28 mouse cellular contexts compared by ENCODE assay signal in the genomic region with DNA sequence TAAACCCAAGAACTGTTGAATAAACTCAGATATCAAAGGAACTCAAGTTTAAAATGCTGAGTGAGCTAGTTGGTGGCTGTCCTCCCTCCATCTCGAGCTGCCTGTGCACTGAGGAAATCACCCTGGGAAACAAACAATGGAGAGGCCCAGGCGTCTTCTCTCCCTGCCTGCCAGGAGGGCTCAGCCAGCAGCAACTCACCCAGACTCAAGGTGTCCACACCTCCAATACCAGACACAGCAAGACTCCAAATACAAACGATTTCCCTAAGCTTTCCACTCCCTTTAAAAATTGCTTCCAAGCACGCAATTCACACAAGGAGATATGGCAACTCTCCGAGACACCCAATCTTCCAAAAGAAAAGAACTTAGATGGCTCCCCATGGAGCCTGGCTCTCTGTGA. TPM values are rescaled to one million over a fixed set of nuclear protein-coding genes. Genes with fewer than 3 reads are reported as not detected.
DNase-seq lines count a peak whose midpoint lies in the region; ATAC-seq and TF ChIP-seq lines count a peak whose summit lies in the region.
"Had no signal": no experiment of that assay in that cellular context is flagged by ENCODE, and none has a peak within 500 bp of the region (broad histone marks: within the 10 kb centered on the region; RNA-seq: fewer than 3 reads in every experiment).

No protein-coding gene starts in this region.

- no peak for TF ChIP-seq RAD21 in MEL (IDR thresholded peaks at IDR 0.05; ENCODE audit: low read depth, low read length)

- H3K9ac ChIP-seq in hindbrain, embryonic 11.5 days (ENCODE audit: low read depth, low read length) = no peak overlapping the region
- no peak overlapping the region for H3K9ac ChIP-seq in midbrain, postnatal 0 days (replicated peaks; ENCODE audit: low read length, poor library complexity, severe bottlenecking)
- no peak overlapping the region for H3K9ac ChIP-seq in midbrain, embryonic 16.5 days (ENCODE audit: low read depth, low read length)
- no peak overlapping the region for H3K9ac ChIP-seq in MEL (ENCODE audit: control insufficient read depth, low read depth, low read length, poor library complexity, severe bottlenecking)
- H3K9ac ChIP-seq in stomach, embryonic 16.5 days (ENCODE audit: low read length) = no peak overlapping the region
- H3K9ac ChIP-seq: embryonic facial prominence, embryonic 12.5 days; embryonic facial prominence, embryonic 15.5 days; forebrain, postnatal 0 days; heart, embryonic 13.5 days; hindbrain, embryonic 13.5 days had no signal

- peaks cover 81% of the 10 kb centered on the region for H3K36me3 ChIP-seq in hindbrain, embryonic 10.5 days
- H3K36me3 ChIP-seq in hindbrain, embryonic 11.5 days (ENCODE audit: control insufficient read depth, insufficient read depth, low read length) = no peaks in the 10 kb centered on the region
- H3K36me3 ChIP-seq in midbrain, postnatal 0 days (ENCODE audit: insufficient read depth, low read length) = 0 out of 2 replicates have a peak, but pooled peaks cover 2% of the 10 kb centered on the region
- H3K36me3 ChIP-seq in midbrain, embryonic 16.5 days (ENCODE audit: control insufficient read depth, insufficient read depth, low read length) = no peaks in the 10 kb centered on the region
- H3K36me3 ChIP-seq in MEL (ENCODE audit: control insufficient read depth in 1 of 2, insufficient read depth in 2 of 2, low read length in 2 of 2) = peaks cover 0 to 14% of the 10 kb centered on the region in 2 experiments; a peak in 2 of 4 replicates
- peaks cover 19% of the 10 kb centered on the region for H3K36me3 ChIP-seq in stomach, embryonic 16.5 days (ENCODE audit: control insufficient read depth, insufficient read depth, low read length)

- no peaks in the 10 kb centered on the region for H3K27me3 ChIP-seq in hindbrain, embryonic 10.5 days (ENCODE audit: insufficient read depth, poor library complexity, severe bottlenecking)
- no peaks in the 10 kb centered on the region for H3K27me3 ChIP-seq in hindbrain, embryonic 11.5 days (ENCODE audit: control insufficient read depth, insufficient read depth, low read length)
- no peaks in the 10 kb centered on the region for H3K27me3 ChIP-seq in midbrain, postnatal 0 days (ENCODE audit: insufficient read depth, low read length)
- H3K27me3 ChIP-seq in midbrain, embryonic 16.5 days (ENCODE audit: control insufficient read depth, insufficient read depth, low read depth, low read length) = no peaks in the 10 kb centered on the region
- H3K27me3 ChIP-seq in MEL (ENCODE audit: control insufficient read depth in 1 of 2, insufficient read depth in 2 of 2, low read length in 2 of 2) = no peaks in the 10 kb centered on the region
- H3K27me3 ChIP-seq in stomach, embryonic 16.5 days (ENCODE audit: control insufficient read depth, insufficient read depth, low read length) = no peaks in the 10 kb centered on the region
- H3K27me3 ChIP-seq: CH12.LX; embryonic facial prominence, embryonic 12.5 days; embryonic facial prominence, embryonic 15.5 days; heart, embryonic 13.5 days; hindbrain, embryonic 13.5 days had no signal

- no peak for ATAC-seq in hindbrain, embryonic 11.5 days (ENCODE audit: low FRiP score)
- no peak for ATAC-seq in midbrain, postnatal 0 days (ENCODE audit: low FRiP score)
- no peak for ATAC-seq in midbrain, embryonic 16.5 days
- ATAC-seq in stomach, embryonic 16.5 days (ENCODE audit: insufficient read depth, low FRiP score) = no peak
- ATAC-seq: activated CD4-positive, CD25-positive, alpha-beta regulatory T cell, adult 4 months; forebrain, embryonic 14.5 days; forebrain, postnatal 0 days; hindbrain, embryonic 16.5 days had no signal

- H3K4me1 ChIP-seq in hindbrain, embryonic 10.5 days (replicated peaks) = peaks cover 11% of the 10 kb centered on the region
- no peaks in the 10 kb centered on the region for H3K4me1 ChIP-seq in hindbrain, embryonic 11.5 days (replicated peaks; ENCODE audit: control insufficient read depth, insufficient read depth, low read length)
- H3K4me1 ChIP-seq in midbrain, postnatal 0 days (ENCODE audit: insufficient read depth, low read length) = no peaks in the 10 kb centered on the region
- no peaks in the 10 kb centered on the region for H3K4me1 ChIP-seq in midbrain, embryonic 16.5 days (ENCODE audit: control insufficient read depth, insufficient read depth, low read length)
- no peaks in the 10 kb centered on the region for H3K4me1 ChIP-seq in MEL (ENCODE audit: control insufficient read depth in 1 of 2, insufficient read depth in 2 of 2, low read length in 2 of 2)
- 0 out of 2 replicates have a peak, but pooled peaks cover 3% of the 10 kb centered on the region for H3K4me1 ChIP-seq in stomach, embryonic 16.5 days (ENCODE audit: control insufficient read depth, insufficient read depth, low read length)
- H3K4me1 ChIP-seq: embryonic facial prominence, embryonic 12.5 days; embryonic facial prominence, embryonic 15.5 days had no signal

- WGBS in hindbrain, embryonic 10.5 days = 35% methylated on average over 5 of the region's 5 CpGs
- 42% methylated on average over 5 of the region's 5 CpGs for WGBS in hindbrain, embryonic 11.5 days
- WGBS in midbrain, postnatal 0 days = 29% methylated on average over 5 of the region's 5 CpGs
- 21% methylated on average over 5 of the region's 5 CpGs for WGBS in midbrain, embryonic 16.5 days
- WGBS in stomach, embryonic 16.5 days = 43% methylated on average over 5 of the region's 5 CpGs

- TF ChIP-seq EP300 in MEL (IDR thresholded peaks at IDR 0.05; ENCODE audit: low read depth in 1 of 2, low read length in 2 of 2) = no peak

- TF ChIP-seq POLR2A in MEL (IDR thresholded peaks at IDR 0.05; ENCODE audit: control insufficient read depth in 1 of 2, insufficient read depth in 1 of 2, low read depth in 1 of 2, low read length in 2 of 2, poor library complexity in 1 of 2) = no peak

- H3K27ac ChIP-seq in hindbrain, embryonic 10.5 days = peak overlapping the region; percentile 59
- no peak overlapping the region for H3K27ac ChIP-seq in hindbrain, embryonic 11.5 days (ENCODE audit: low read depth, low read length)
- peak overlapping the region; percentile 34; the same call in 1 of the 2 replicates for H3K27ac ChIP-seq in midbrain, postnatal 0 days (ENCODE audit: low read depth, low read length)
- no peak overlapping the region for H3K27ac ChIP-seq in midbrain, embryonic 16.5 days (ENCODE audit: low read length)
- no peak overlapping the region for H3K27ac ChIP-seq in MEL (ENCODE audit: control insufficient read depth, low read depth, low read length)
- peak overlapping the region; percentile 10; the same call in 1 of the 2 replicates for H3K27ac ChIP-seq in stomach, embryonic 16.5 days (ENCODE audit: low read length)
- H3K27ac ChIP-seq: embryonic facial prominence, embryonic 12.5 days; embryonic facial prominence, embryonic 15.5 days; gastrocnemius, adult 2 months; heart, embryonic 13.5 days; hindbrain, embryonic 13.5 days had no signal

- H3K79me2 ChIP-seq in MEL (ENCODE audit: control insufficient read depth, insufficient read depth, low read length, poor library complexity) = no peaks in the 10 kb centered on the region

- DNase-seq in hindbrain, embryonic 10.5 days (ENCODE audit: low spot score) = no peak
- no peak for DNase-seq in hindbrain, embryonic 11.5 days (ENCODE audit: low spot score)
- DNase-seq in midbrain, postnatal 0 days (ENCODE audit: low spot score) = no peak
- DNase-seq in MEL (ENCODE audit: low read depth, low spot score) = peak; percentile 2
- no peak for DNase-seq in cerebellum, adult 11-12 months
- DNase-seq: adrenal gland, adult 8-10 months; adrenal gland, postnatal 25 days; B cell, adult 2 months; cerebellum, adult 2 months; cerebellum, adult 9-11 months; cerebellum, postnatal 25 days; forebrain, postnatal 0 days; gastrocnemius, adult 2 months; gastrocnemius, postnatal 14 days; heart, adult 18-20 months; heart, postnatal 14 days; heart, postnatal 4 days had no signal

- H3K9me3 ChIP-seq in hindbrain, embryonic 10.5 days = no peaks in the 10 kb centered on the region
- H3K9me3 ChIP-seq in hindbrain, embryonic 11.5 days (ENCODE audit: control insufficient read depth, low read length) = no peaks in the 10 kb centered on the region
- no peaks in the 10 kb centered on the region for H3K9me3 ChIP-seq in midbrain, postnatal 0 days (ENCODE audit: low read length)
- no peaks in the 10 kb centered on the region for H3K9me3 ChIP-seq in midbrain, embryonic 16.5 days (replicated peaks; ENCODE audit: control insufficient read depth, low read length, poor library complexity, severe bottlenecking)
- no peaks in the 10 kb centered on the region for H3K9me3 ChIP-seq in MEL (replicated peaks; ENCODE audit: insufficient read depth, low read length)
- H3K9me3 ChIP-seq in stomach, embryonic 16.5 days (replicated peaks; ENCODE audit: control insufficient read depth, low read length) = no peaks in the 10 kb centered on the region
- H3K9me3 ChIP-seq: embryonic facial prominence, embryonic 12.5 days; embryonic facial prominence, embryonic 15.5 days; G1E; heart, embryonic 13.5 days; hindbrain, embryonic 13.5 days had no signal

- no peak overlapping the region for H3K4me3 ChIP-seq in hindbrain, embryonic 10.5 days
- H3K4me3 ChIP-seq in hindbrain, embryonic 11.5 days (ENCODE audit: low read depth, low read length) = no peak overlapping the region
- no peak overlapping the region for H3K4me3 ChIP-seq in midbrain, postnatal 0 days (ENCODE audit: low read depth, low read length)
- no peak overlapping the region for H3K4me3 ChIP-seq in midbrain, embryonic 16.5 days (ENCODE audit: low read depth, low read length)
- H3K4me3 ChIP-seq in MEL (ENCODE audit: control insufficient read depth in 1 of 2, insufficient read depth in 1 of 2, low read depth in 2 of 2, low read length in 2 of 2) = no peak overlapping the region
- H3K4me3 ChIP-seq in stomach, embryonic 16.5 days (replicated peaks; ENCODE audit: low read length) = no peak overlapping the region
- H3K4me3 ChIP-seq: embryonic facial prominence, embryonic 12.5 days; embryonic facial prominence, embryonic 15.5 days; gastrocnemius, adult 2 months; heart, embryonic 13.5 days; hindbrain, embryonic 13.5 days had no signal

- no peak overlapping the region for H3K4me2 ChIP-seq in hindbrain, embryonic 11.5 days (replicated peaks; ENCODE audit: low read depth, low read length)
- H3K4me2 ChIP-seq in midbrain, postnatal 0 days (ENCODE audit: low read depth, low read length, poor library complexity, severe bottlenecking) = no peak overlapping the region
- H3K4me2 ChIP-seq in midbrain, embryonic 16.5 days (ENCODE audit: low read length) = no peak overlapping the region
- no peak overlapping the region for H3K4me2 ChIP-seq in stomach, embryonic 16.5 days (ENCODE audit: low read depth, low read length)
- H3K4me2 ChIP-seq: embryonic facial prominence, embryonic 12.5 days; embryonic facial prominence, embryonic 15.5 days; heart, embryonic 13.5 days; hindbrain, embryonic 13.5 days had no signal

- no peak for TF ChIP-seq CTCF in midbrain, postnatal 0 days (IDR thresholded peaks at IDR 0.05)
- no peak for TF ChIP-seq CTCF in MEL (IDR thresholded peaks at IDR 0.05 in 2 of 3, conservative IDR thresholded peaks at IDR 0.05 in 1 of 3; ENCODE audit: control insufficient read depth in 1 of 3, insufficient read depth in 1 of 3, low read depth in 2 of 3, low read length in 3 of 3, poor library complexity in 1 of 3, severe bottlenecking in 1 of 3)

RNA-seq across cellular contexts. Expression of gene Zfp217, which starts 38.4 kb away (rescaled TPM):
- polyA plus RNA-seq in hindbrain, embryonic 10.5 days (2016; fragmentation: Nextera tagmentation; extraction: Ambion mirVana) = 3.0 TPM in 2 replicates
- polyA plus RNA-seq in hindbrain, embryonic 11.5 days (2014; fragmentation: Nextera tagmentation; extraction: Ambion mirVana) = 3.2 and 4.8 TPM in 2 replicates
- 3.7 and 3.8 TPM in 2 replicates for total RNA-seq in midbrain, postnatal 0 days (2014; rRNA removed)
- 0.44 and 0.49 TPM in 2 replicates for polyA plus RNA-seq in midbrain, postnatal 0 days (2015; fragmentation: Nextera tagmentation; extraction: Ambion mirVana)
- polyA plus RNA-seq in midbrain, embryonic 16.5 days (2015; fragmentation: Nextera tagmentation; extraction: Ambion mirVana) = 0.87 and 1.0 TPM in 2 replicates
- total RNA-seq in MEL (2012; rRNA removed) = 21.7 and 29.3 TPM in 2 replicates
- polyA plus RNA-seq in MEL (2012; ENCODE audit: insufficient read depth in 1 of 2, insufficient read length in 2 of 2, low read depth in 1 of 2, low replicate concordance in 2 of 2, missing spikeins in 1 of 2) = 10 to 100 TPM; 25.5 to 34.9 TPM
- polyA plus RNA-seq in stomach, embryonic 16.5 days (2015; fragmentation: Nextera tagmentation; extraction: Ambion mirVana) = 3.0 and 3.2 TPM in 2 replicates

Comparison
In these comparisons a context has a peak if more than half of its experiments do, and no peak if none do; other contexts are left out.
1. H3K27ac ChIP-seq: peak in hindbrain, embryonic 10.5 days (single experiment), midbrain, postnatal 0 days (single experiment) and stomach, embryonic 16.5 days (single experiment); none in hindbrain, embryonic 11.5 days (single experiment), midbrain, embryonic 16.5 days (single experiment) and MEL (single experiment).